Mouse (Mus musculus) thymus, adult 18-20 months (tissue): Measurements from ENCODE around the gene Hoxc12.

Source experiments
- DNase-seq, 2 experiments: peaks; one replicate each; pipeline ENCODE4 v3.0.0; 2022; ENCODE audit warnings: mixed read lengths in 2 of 2

The Hoxc12 gene

DNA sequence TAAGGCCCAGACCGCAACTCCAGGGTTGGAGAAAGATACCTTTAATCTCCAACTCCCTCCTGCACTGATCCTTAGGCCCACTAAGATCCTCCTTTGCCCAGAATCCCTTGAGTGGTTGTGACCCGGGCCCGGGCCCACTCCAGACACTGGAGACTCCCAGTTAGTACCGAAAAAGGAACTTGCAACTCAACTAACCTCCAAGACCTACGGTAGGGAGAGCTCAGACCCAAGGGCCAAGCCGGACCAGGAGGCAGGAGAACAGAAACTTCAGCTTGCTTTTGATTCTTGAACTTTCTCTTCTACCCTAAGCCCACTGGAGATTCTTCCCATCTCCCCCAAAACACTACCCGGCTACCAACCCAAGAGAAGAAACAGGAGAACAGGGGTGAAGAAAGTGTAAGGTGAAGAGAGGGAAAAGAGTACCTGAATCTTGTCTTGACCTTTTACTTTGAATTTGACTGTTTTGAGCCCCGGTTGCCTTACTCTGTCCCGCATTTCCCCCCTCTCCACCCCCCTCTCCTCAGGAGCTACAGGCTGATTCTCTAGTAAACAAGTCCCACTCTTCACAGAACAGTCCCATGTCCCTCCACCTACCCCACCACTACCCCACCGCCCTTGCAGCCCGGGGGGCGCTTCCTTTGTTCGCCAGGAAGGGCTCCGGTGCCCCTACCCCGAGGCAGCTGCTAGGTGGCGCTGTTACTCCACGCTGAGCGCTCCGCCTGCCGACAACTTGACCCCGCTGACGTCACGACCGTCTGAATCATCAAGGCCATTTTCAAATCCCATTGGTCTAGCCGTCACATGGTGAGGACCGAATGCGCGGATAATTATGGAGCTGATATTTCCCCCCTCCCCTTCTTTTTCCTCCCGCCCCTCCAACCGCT, 29.6 kb downstream of the Hoxc12 start:
- DNase-seq = peak; percentile 22 to 28

DNA sequence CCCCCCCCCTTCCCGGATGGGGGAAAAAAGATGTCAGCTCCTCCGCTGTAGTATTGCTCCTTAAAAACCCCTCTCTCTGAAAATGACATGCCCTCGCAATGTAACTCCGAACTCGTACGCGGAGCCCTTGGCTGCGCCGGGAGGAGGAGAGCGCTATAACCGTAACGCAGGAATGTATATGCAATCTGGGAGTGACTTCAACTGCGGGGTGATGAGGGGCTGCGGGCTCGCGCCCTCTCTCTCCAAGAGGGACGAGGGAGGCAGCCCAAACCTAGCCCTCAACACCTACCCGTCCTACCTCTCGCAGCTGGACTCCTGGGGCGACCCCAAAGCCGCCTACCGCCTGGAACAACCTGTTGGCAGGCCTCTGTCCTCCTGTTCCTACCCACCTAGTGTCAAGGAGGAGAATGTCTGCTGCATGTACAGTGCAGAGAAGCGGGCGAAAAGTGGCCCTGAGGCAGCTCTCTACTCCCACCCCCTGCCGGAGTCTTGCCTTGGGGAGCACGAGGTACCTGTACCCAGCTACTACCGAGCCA, 30.3 kb downstream of the Hoxc12 start, which contains the start of gene Hoxc10:
Hoxc10 (plus strand) TSS at position 21 of the 536 bp plus-strand sequence.
- DNase-seq = no peak

DNA sequence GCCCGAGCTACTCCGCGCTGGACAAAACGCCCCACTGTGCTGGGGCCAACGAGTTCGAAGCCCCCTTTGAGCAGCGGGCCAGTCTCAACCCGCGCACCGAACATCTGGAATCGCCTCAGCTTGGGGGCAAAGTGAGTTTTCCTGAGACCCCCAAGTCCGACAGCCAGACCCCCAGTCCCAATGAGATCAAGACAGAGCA, 30.7 kb downstream of the Hoxc12 start, which contains the start of gene Hoxc5:
Hoxc5 (plus strand) TSS at position 132 of the 199 bp plus-strand sequence.
- DNase-seq = no peak

DNA sequence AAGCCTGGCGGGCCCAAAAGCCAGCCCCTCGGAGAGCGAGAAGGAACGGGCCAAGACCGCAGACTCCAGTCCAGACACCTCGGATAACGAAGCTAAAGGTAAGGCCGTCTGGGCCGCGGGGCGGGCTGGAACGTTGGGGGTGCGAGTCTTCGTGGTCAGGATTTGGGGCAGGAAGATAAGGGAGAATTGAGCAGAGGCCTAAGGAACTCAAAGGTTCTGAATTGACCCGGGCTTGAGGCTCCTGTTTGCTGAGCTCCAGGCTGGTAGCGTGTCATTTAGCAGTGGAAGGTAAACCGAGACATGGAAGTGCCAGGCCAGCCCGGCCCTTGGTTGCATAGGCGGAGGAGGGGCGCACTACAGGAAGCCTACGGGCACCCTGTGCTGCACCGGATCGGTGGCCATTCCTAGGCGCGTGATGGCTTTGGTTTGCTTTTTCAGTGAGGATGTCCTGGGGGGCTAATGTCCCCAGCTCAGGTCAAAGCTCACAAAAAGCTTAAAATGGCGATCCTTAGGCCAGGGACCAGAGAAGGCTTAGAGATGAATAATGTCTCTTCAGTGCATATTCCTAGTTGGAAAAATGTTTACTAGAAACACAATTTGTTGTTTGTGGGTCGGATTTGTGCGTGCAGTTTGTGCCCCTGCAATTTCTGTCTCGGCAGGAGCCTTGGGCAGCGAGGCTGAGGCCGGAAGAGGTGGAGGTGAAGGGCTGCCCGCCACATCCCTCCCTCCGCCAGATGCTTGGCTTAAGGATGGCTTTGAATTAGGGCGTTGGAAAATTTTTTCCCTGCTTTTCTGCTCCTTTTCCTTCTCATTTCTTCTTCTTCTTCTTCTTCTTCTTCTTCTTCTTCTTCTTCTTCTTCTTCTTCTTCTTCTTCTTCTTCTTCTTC, 31.2 kb downstream of the Hoxc12 start:
- DNase-seq = no peak

DNA sequence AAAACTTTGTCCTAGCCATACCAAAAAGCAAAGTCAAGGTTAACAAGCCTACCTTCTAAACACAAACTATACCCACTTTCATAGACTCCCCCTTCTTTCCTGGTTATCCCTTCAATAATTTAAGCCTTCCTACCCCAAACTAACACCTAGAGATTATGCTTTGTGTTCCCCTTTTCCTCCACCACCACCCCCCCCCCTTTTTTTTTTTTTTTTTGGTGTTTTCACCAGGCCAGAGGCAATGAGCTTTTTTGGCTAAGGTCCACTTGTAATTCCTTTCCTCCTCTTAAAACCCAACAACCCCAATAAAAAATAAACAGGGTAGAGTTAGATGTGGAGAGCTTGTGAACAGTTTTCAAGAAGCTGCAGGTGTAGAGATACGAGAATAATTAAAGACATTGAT, 32.7 kb downstream of the Hoxc12 start:
- no peak for DNase-seq

DNA sequence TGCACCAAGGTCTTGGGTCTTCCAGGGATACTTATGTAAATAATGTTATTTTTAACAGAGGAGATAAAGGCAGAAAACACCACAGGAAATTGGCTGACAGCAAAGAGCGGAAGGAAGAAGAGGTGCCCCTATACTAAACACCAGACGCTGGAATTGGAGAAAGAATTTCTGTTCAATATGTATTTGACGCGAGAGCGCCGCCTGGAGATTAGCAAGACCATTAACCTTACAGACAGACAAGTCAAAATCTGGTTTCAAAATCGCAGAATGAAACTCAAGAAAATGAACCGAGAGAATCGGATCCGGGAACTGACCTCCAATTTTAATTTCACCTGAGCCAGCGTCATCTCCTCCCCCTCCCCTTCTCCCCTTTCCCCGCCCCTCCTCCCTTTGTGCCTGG, 34.2 kb downstream of the Hoxc12 start:
- no peak for DNase-seq

DNA sequence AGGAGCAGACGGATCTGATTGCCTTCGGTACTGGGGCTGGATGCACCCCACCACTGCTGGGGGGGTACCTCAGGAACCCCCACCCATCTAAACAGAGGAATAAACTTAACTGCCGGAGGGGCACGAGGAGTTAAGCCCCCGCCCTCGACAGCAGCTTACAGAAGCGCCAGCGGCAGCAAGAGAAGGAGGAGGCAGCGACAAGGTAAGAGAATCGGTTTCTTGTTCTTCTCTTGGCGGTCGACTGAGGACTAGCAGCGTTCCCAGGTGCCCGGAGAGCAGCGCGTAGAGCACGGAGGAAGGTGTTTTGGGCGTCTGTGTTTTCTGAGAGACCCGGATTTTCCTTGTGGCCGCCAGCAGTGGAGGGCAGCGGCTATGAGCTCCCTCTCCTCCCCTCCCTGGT, 35.7 kb downstream of the Hoxc12 start:
- DNase-seq = no peak

DNA sequence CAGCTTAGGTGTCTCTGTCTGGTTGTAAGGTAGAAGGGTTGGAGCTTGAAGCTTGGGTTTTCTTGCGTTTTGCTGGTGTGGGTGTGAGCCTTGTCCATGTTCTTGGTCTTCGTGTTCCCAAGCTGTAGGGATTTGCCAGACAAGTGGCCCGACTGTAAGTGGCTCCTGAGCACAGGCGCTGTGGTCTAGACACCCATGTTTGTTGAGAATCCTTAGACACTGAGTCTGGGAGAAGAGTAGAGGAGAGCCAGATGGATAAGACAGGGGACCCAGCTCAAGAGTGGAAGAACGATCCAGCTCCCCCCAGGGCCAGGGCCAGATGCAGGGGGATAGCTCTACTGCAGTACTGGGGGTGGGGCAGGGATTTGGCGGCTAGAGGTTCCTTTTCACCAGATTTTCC, 36.2 kb downstream of the Hoxc12 start:
- DNase-seq = no peak

DNA sequence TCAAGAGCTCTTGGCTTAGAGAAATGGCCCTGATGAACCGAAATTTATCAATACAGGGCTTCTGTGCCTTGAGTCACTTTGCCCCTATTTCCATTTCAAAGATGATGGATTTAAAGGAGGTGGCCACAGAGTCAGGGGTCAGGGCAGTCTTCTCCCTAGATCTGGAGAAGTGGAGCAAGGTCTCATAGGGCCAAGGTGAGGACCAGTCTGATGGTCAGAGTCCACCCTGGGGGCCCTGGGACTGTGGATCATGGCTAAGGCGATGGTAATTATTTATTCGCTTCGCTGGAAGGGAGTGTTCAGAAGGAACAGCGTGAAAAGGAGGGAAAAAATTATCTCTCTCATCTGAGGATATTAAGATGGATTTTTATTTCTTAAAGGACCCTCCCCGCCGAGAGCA, 38.5 kb downstream of the Hoxc12 start:
- DNase-seq = no peak

DNA sequence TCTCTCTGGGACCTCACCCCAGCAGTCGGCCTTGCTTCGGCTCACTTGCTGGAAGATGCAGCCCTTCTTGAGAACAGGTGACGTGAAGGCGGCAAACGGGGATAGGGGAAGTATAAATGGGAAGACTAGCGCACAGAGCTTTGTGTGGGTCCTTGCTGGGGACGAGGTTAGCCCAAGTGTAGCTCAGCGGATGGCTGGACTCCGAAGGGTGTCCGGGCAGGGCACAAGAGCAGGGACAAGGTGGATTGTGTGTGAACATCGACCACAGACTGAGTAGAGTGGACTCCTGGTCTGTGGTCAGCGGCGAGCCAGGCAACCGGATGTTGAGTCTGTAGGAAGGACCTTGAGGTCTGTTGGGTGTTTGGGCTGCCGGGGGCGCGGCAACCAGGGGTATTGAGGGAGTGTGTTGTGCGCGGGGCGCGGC, 39.1 kb downstream of the Hoxc12 start:
- no peak for DNase-seq

DNA sequence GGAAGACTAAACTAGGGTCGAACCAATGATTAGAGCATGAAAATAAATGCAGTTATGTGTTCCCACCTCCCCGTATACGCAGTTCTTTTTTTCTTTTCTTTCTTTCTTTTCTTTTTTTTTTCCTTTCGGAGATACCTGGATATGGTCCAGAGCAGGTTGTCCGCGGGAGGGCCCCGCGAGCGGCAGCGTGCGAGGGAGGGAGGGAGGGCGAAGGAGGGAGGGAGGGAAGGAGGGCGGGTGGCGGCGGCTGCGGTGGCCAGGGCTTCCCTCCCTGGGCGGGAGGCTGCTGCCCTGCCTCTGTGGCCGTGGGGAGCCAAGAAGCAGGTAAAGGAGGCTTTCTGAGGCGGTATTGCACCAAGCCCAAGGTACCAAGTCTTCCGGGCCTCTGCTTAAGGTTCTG, 39.6 kb downstream of the Hoxc12 start, which contains the start of gene Hoxc9:
Hoxc9 (plus strand) TSS at position 269 of the 400 bp plus-strand sequence.
- no peak for DNase-seq

DNA sequence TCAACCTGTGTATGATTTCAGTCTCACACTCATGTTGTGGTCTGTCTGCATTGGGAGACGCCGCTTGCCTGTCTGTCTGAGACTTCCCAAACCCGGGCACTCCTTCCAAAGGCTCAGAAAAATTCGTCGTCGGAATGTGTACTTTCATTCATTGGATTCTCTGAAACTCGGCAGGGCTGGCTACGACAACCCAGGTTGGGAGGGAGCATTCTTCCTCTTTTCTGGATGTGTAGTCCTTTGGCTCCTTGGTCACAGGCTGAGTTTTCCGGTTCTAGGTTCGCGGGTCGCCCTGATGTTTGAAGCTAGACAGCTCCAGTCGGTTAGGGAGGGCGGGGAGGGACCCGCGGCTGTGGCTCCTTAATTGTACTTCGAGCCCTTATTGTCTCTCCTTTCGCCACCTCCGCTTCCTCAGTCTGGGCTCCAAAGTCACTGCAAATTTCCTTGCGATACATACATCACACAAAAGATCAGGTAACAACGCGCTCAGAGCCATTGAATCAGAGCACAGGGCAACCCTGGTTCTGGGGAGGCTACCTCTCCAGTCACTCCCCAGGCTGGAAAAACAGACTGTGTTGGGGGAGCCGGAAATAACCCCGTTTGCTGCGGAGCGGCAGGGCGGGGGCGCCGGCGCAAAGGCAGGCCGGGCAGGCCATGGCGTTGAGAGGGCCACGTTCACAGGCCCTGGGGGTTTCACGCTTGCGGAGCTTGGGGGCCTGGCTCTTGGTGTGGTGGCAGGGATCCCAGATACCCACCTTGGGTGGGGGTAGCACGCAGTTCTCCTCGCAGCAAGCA, 40.3 kb downstream of the Hoxc12 start:
- DNase-seq = no peak

DNA sequence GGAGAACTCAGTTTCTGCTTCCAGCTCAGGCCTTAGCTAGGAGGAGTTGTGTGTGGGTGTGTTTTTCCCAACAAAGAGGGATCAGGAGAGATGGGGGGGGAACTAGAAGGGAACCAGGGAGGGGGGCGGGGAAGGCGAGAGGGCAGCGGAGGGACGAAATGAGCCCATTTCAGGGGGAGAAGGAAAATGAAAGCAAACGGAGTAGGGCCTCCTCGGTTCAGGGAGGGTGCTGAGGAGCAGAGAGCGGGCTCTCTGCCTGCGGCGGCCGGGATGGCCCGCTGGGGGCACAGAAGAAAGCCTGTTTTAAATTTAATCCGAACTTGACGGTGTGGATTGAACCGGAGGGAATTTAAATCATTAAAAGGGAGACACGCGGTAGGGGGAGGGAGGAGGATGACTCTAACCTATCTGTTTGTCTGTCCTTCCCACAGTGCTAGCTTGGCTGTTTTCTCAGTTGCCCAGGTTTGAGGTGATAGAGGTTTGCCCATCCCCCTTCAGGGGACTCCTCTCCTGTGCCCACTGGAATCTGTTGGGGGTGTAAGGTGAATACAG, 40.9 kb downstream of the Hoxc12 start:
- no peak for DNase-seq

DNA sequence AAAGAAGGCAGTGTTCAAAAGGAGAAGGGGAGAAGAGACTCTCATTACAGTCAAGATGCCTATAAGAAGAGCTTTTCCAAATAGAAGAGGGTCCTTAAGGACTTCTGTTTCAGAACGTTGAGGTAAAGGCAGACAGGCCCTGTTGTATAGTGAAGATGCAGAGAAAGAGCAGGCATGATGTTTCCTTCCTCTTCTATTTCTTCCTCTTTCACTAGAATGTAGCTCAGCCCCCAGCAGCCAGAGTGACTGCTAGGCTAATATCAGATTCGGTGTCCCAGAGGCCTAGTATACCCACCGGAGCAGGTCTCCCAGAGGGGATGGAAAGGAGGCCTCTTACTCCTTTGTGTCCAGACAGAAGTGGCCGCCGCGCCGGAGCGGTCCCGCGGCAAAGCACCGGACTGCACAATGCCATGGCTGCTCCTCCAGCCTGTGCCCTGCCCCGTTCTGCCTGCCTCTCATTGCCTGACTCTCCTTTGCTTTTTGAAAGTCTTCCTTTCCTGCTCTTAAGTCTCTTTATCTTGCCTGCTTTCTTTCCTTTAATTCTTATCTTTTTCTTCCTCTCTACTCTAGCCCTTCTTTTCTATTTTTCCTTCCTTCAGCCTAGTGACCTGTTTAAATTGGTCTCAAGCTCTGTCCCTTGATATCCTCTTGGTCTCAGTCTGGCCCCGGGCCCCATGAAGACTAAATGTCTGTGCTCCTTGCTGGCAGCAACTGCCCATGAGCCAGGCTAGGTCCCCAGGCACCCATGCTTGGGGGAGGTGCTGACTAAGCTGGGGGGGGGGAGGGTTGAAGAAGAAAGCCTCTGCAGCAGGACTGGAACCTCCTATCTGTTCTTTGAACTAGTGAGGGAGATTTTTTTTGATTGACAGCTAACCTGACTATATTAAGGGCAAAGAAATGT, 42.3 kb downstream of the Hoxc12 start:
- DNase-seq = no peak

DNA sequence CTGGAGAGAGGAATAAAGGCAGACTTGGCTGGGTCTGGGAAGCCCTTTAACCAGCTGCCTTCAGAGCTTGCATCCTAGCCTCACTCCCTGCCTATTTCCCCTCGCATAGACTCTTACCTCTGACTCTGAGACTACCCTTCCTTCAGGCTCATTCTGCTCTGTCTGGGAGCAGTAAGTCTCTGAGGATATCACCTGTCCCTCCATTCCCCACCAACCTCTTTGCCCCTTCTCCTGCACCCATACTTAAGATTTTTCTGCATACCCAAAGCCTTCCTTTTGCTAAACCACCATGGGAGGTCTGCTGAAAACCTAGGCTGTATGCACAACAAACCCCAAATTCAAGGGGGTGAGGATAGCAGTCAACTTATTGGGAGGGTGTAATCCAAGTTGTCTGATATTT, 43.4 kb downstream of the Hoxc12 start:
- no peak for DNase-seq

DNA sequence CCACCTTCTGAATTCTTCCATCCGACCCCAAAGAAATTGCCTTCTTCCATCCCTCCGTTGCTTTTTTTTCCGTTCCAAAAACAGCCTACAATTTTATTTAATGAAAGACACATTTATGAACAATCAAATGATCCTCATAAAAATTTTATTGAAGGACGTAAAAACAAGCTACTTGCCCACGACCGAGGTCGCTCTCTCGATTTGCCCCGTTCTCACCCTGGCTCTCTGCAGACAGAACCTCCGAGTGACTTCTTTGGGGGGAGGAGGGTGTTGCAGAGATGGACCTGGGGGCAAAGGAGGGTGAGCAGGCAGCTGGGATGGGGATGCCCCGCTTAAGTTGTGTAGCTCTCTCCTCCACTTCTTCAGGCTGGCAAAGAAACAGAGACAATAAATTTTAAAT, 43.8 kb downstream of the Hoxc12 start:
- DNase-seq = no peak

DNA sequence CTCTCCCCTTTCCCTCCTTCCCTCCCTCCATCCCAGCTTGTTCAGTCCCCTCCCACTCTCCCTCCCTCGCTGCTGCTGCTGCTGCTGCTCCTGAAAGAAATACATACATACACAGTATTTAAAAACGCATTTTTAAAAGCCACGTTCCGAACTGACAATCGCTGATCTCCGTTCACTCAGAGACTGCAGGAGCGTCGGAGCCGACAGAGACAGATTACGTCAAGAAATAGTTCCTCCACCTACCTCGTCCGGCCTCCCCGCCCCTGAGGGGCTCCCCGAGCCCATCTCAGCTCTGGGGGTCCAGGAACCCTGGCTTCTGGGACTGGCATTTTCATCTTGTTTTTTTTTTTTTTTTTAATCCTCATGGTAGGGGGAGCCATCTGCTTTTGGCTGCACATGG, 44.4 kb downstream of the Hoxc12 start:
- no peak for DNase-seq

DNA sequence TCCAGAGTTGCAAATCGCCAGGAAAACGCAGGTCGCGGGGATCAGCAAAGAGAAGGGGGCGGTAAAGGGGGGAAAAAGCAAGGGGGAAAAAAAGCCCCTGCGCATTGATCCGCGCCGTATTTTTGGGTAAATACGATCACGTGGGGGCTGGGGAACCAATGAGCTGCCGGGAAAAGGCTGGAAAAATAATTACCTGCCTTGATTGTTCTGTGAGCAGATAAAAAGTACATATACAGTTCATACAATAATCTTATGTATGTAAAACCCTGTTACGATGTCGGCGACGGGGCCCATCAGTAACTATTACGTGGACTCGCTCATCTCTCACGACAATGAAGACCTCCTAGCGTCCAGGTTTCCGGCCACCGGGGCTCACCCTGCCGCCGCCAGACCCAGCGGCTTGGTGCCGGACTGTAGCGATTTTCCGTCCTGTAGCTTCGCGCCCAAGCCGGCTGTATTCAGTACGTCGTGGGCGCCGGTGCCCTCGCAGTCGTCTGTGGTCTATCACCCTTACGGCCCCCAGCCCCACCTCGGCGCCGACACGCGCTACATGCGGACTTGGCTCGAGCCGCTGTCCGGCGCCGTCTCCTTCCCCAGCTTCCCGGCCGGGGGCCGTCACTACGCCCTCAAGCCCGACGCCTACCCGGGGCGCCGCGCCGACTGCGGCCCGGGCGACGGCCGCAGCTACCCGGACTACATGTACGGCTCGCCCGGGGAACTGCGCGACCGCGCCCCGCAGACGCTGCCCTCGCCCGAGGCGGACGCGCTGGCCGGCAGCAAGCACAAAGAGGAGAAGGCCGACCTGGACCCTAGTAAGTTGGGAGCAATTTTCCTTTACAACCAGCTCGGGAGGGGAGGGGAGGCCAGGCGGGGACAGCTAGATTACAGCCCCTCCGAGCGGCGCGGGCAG, 45.1 kb downstream of the Hoxc12 start:
- no peak for DNase-seq

DNA sequence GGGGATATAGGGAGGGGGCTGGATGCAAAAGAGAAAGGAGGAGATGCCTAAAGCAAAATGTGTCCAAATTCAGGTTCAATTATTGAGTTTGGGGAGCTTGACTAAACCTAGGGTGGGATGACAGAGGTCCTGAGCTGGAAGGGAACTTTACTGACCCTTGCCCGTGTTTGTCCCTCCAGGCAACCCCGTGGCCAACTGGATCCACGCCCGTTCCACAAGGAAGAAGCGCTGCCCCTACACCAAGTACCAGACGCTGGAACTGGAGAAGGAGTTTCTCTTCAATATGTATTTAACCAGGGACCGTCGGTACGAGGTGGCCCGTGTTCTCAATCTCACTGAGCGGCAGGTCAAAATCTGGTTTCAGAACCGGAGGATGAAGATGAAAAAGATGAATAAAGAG, 47.2 kb downstream of the Hoxc12 start:
- no peak for DNase-seq

DNA sequence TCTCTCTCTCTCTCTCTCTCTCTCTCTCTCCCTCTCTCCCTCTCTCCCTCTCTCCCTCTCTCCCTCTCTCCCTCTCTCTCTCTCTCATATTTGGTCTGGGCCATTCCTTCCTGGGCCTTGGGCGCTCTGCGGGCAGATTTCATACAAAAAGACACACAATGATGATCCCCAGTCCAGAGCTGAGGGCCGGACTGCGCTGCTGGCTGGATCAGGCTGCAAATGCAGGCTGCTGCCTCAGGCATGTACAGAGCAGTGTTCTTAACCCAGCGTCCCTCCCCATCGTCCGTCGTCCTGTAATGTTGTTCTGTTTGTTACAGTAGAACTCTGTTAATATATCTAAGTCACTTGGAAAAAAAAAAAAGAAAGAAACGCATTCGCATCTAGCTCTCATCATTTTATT, 48.0 kb downstream of the Hoxc12 start:
- DNase-seq = no peak
